Mouse (Mus musculus) hindbrain, embryonic 16.5 days (tissue): ENCODE measurements at regions not wholly inside any gene's neighbourhood (a gene's known extent, or its start where the extent isn't known, plus 50 kb on each side); places are given as distances from the start of the nearest gene placed in this dataset.

ENCODE experiments used
- ATAC-seq: fragments of 200-750 bp; cut with Nextera tagmentation; 2 replicates; pipeline ENCODE4 v1.8.0; 2017; ENCODE audit warnings: moderate TSS enrichment, moderate library complexity
- H3K27ac ChIP-seq: fragments of 300-500 bp; sonication (generic); 2 replicates; pipeline ENCODE4 v1.5.1; 2014; ENCODE audit warnings: low read depth, mild to moderate bottlenecking, control low read depth, low read length, moderate library complexity
- H3K27me3 ChIP-seq: fragments of 300-500 bp; sonication (generic); replicated peaks from 2 replicates; pipeline ENCODE4 v1.6.1; 2014; ENCODE audit warnings: low read length; ENCODE audit not compliant: control insufficient read depth, insufficient read depth
- H3K36me3 ChIP-seq: fragments of 300-500 bp; sonication (generic); 2 replicates; pipeline ENCODE4 v1.6.1; 2014; ENCODE audit warnings: mild to moderate bottlenecking, low read length, moderate library complexity, mixed read lengths; ENCODE audit not compliant: control insufficient read depth, insufficient read depth
- H3K4me1 ChIP-seq: fragments of 300-500 bp; sonication (generic); 2 replicates; pipeline ENCODE4 v1.6.1; 2014; ENCODE audit warnings: low read depth, low read length; ENCODE audit not compliant: control insufficient read depth, insufficient read depth
- H3K4me2 ChIP-seq: fragments of 300-500 bp; sonication (generic); 2 replicates; pipeline ENCODE4 v1.6.1; 2014; ENCODE audit warnings: mild to moderate bottlenecking, low read length, control low read depth, moderate library complexity
- H3K4me3 ChIP-seq: fragments of 300-500 bp; sonication (generic); 2 replicates; pipeline ENCODE4 v1.5.1; 2014; ENCODE audit warnings: mild to moderate bottlenecking, low read length, control low read depth, moderate library complexity
- H3K9ac ChIP-seq: fragments of 300-500 bp; sonication (generic); 2 replicates; pipeline ENCODE4 v1.6.1; 2014; ENCODE audit warnings: low read depth, mild to moderate bottlenecking, control low read depth, low read length, moderate library complexity
- H3K9me3 ChIP-seq: fragments of 300-500 bp; sonication (generic); 2 replicates; pipeline ENCODE4 v1.6.1; 2014; ENCODE audit warnings: mild to moderate bottlenecking, low read length, moderate library complexity; ENCODE audit not compliant: control insufficient read depth
- WGBS: fragments of 180-500 bp; shearing (Covaris S2); extraction: QIAGEN DNeasy Blood & Tissue Kit; methylation state at CpG from one replicate; pipeline ENCODE4 v1.1.7; 2014; 5-methylcytosine and 5-hydroxymethylcytosine counted together

DNA sequence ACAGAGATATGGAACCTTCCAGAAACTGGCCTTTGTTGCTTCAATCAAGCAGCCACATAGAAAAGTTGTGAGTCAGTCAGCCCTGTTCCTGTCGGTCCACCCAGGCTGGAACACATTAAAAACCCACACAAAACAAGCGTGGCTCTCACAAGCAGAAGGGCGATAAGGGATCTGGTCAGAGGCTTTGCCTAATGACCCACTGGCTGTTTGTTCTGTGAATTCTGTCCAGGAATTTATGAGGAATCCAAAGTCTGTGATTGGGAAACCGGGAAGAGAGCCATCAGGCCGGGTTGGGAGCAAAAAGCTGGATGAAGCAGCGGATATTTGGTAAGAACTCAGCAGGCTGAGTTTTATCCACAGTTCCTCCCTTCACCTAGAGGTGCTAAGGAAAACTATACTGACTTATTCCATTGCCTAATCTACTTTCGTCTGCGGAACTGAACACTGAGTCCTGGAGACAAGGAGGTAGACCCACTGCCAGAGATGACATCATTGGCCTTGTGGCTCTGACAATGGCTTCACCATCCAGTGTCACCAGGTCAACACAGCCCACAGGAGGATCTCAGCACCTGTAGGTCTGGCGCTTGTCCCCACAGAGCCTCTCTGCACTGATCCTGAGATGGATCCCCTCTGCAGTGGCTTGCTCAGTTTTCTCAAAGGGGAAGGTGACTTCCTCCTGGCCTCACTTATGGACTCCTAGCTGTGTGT, 228.5 kb downstream of the Fam43a start:
- Histone ChIP-seq H3K27me3 (no peaks in the 10 kb centered on the region), H3K4me1 (no peaks in the 10 kb centered on the region), H3K27ac (no peak overlapping the region), H3K9ac (no peak overlapping the region), H3K36me3 (no peaks in the 10 kb centered on the region), H3K9me3 (peaks cover 5% of the 10 kb centered on the region; the same call in 1 of the 2 replicates), H3K4me2 (no peak overlapping the region), H3K4me3 (no peak overlapping the region)
- 86% methylated on average over 9 of the region's 9 CpGs for WGBS
- no peak for ATAC-seq

DNA sequence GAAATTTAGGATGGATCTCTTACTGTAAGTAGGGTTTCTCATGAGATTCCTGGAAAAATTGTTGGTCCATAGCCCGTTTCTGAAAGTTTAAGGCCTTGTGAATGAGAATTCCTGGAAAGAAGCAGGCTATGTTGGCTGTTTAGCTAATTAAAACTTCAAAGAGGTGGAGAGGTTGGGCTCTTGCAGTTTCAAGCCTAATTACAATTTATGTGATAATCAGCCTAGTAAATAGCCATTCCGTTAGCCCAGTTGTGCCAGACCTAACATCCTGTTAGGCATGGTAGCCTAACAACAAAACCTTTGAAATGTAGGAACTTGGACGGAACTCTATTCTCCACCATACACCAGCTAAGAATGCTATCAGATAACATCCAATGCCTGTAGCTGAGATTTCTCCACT, 235.0 kb downstream of the Fam43a start:
- ATAC-seq = no peak
- Histone ChIP-seq H3K4me3 (no peak overlapping the region), H3K4me2 (no peak overlapping the region), H3K27me3 (no peaks in the 10 kb centered on the region), H3K9ac (no peak overlapping the region), H3K4me1 (no peaks in the 10 kb centered on the region), H3K36me3 (no peaks in the 10 kb centered on the region), H3K27ac (no peak overlapping the region), H3K9me3 (peaks cover 5% of the 10 kb centered on the region; the same call in 1 of the 2 replicates)
- WGBS = 63% methylated on average over 3 of the region's 3 CpGs

DNA sequence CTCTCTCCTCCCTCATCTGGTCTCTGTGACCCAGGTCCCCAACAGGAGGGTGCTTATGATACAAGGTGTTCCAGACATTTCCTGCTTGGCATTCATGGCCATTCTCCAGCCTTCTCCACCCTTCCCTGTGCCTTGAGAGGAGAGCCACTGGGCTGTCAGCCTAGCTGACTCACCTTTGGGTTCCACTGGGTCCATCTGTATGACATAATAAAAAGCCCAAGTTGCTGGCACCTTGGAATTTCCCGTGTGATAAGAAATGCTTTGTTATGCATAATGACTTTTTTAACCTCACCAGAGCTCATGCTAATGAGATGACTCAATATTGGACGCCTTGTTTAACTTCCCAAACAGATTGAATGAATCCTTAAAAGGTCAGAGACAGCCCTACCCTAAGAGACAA, 236.2 kb downstream of the Fam43a start:
- no peak for ATAC-seq
- WGBS = 44% methylated on average over 2 of the region's 2 CpGs
- H3K4me2 ChIP-seq = no peak overlapping the region
- H3K36me3 ChIP-seq = no peaks in the 10 kb centered on the region
- H3K9me3 ChIP-seq = peaks cover 5% of the 10 kb centered on the region
- H3K4me3 ChIP-seq = no peak overlapping the region
- no peaks in the 10 kb centered on the region for H3K27me3 ChIP-seq
- no peak overlapping the region for H3K27ac ChIP-seq
- H3K4me1 ChIP-seq = no peaks in the 10 kb centered on the region
- no peak overlapping the region for H3K9ac ChIP-seq

DNA sequence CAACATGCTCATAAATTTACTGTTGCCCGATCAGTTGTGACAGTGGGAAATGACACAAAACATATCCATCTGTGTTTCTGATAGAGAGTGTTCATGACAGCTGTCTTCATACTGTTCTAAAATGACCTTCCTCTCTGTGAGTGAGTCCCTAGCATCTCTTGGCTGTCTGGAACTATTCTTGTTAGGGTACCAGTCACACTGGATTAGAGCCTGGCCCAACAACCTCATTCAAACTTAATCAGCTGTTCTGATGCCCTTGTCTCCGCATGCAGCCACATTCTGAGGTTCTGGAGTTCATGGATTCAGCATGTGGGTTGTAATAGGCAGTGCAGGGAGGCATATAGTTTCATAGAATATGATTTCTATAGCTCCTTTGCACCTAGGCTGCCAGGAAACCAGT, 238.4 kb downstream of the Xxylt1 start:
- no peak overlapping the region for H3K4me2 ChIP-seq
- no peaks in the 10 kb centered on the region for H3K36me3 ChIP-seq
- H3K9ac ChIP-seq = no peak overlapping the region
- no peaks in the 10 kb centered on the region for H3K27me3 ChIP-seq
- WGBS = 79% methylated on average over 2 of the region's 2 CpGs
- H3K4me1 ChIP-seq = no peaks in the 10 kb centered on the region
- H3K27ac ChIP-seq = no peak overlapping the region
- H3K9me3 ChIP-seq = no peaks in the 10 kb centered on the region; the same call in 1 of the 2 replicates
- no peak for ATAC-seq
- H3K4me3 ChIP-seq = no peak overlapping the region

DNA sequence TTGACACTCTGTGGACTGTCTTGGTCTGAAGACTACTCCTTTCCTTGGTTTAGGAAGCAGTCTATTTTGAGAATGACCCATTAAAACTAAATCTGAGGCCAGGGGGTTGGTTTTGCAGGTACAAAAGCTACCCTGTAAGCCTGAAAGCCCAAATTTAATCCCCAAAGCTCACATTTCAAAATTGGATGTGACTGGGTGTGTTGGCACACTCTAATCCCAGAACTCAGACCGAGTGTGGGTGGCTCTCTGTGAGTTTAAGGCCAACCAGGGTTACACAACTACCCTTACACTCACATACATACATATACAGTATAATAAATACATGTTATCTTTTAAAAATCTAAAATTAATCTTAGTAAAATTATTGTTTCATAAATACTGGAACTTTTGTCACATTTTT, 228.6 kb downstream of the Xxylt1 start:
- no peak overlapping the region for H3K4me2 ChIP-seq
- no peak overlapping the region for H3K4me3 ChIP-seq
- H3K4me1 ChIP-seq = no peaks in the 10 kb centered on the region
- H3K9me3 ChIP-seq = no peaks in the 10 kb centered on the region
- no peaks in the 10 kb centered on the region for H3K27me3 ChIP-seq
- ATAC-seq = no peak
- 74% methylated on average over 1 of the region's 1 CpGs for WGBS
- H3K27ac ChIP-seq = no peak overlapping the region
- no peaks in the 10 kb centered on the region for H3K36me3 ChIP-seq
- H3K9ac ChIP-seq = no peak overlapping the region

DNA sequence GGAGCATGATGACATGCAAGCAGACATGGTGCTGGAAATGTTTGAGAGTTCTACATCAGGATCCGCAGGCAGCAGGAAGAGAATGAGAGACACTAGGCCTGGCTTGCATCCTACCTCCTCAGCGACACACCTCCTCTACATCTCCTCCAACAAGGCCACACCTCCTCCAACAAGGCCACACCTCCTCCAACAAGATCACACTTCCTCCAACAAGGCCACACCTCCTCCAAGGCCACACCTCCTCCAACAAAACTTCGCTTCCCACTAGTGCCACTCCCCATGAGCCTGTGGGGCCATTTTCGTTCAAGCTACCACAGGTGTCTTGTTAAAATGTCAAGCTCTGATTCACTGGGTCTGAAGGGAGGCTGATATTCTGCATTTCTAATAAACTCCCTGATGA, 226.5 kb downstream of the Xxylt1 start:
- Histone ChIP-seq H3K36me3 (no peaks in the 10 kb centered on the region), H3K9ac (no peak overlapping the region), H3K27ac (no peak overlapping the region), H3K9me3 (no peaks in the 10 kb centered on the region), H3K27me3 (no peaks in the 10 kb centered on the region), H3K4me3 (no peak overlapping the region), H3K4me1 (no peaks in the 10 kb centered on the region), H3K4me2 (no peak overlapping the region)
- no peak for ATAC-seq
- 87% methylated on average over 4 of the region's 4 CpGs for WGBS

DNA sequence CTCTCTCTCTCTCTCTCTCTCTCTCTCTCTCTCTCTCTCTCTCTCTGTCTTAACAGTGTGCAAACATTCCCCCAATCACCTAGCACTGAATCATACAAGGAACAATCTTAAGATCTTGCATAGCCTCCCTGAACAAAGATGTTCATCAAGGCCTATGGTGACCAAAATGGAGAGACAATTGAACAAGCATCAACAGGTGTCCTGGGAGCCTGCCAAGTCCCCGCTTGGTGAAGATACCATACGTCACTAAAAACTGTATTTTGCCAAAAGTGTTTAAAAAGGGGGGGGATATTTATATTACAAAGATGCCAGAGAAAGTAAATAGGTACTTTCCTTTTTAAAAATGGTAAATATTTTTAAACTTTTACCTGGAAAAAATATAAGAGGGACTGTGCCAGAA, 223.6 kb downstream of the Xxylt1 start:
- no peaks in the 10 kb centered on the region for H3K4me1 ChIP-seq
- H3K4me2 ChIP-seq = no peak overlapping the region
- H3K4me3 ChIP-seq = no peak overlapping the region
- H3K27me3 ChIP-seq = no peaks in the 10 kb centered on the region
- H3K9ac ChIP-seq = no peak overlapping the region
- WGBS = 53% methylated on average over 2 of the region's 2 CpGs
- H3K27ac ChIP-seq = no peak overlapping the region
- H3K9me3 ChIP-seq = no peaks in the 10 kb centered on the region; the same call in 1 of the 2 replicates
- no peak for ATAC-seq
- H3K36me3 ChIP-seq = no peaks in the 10 kb centered on the region

DNA sequence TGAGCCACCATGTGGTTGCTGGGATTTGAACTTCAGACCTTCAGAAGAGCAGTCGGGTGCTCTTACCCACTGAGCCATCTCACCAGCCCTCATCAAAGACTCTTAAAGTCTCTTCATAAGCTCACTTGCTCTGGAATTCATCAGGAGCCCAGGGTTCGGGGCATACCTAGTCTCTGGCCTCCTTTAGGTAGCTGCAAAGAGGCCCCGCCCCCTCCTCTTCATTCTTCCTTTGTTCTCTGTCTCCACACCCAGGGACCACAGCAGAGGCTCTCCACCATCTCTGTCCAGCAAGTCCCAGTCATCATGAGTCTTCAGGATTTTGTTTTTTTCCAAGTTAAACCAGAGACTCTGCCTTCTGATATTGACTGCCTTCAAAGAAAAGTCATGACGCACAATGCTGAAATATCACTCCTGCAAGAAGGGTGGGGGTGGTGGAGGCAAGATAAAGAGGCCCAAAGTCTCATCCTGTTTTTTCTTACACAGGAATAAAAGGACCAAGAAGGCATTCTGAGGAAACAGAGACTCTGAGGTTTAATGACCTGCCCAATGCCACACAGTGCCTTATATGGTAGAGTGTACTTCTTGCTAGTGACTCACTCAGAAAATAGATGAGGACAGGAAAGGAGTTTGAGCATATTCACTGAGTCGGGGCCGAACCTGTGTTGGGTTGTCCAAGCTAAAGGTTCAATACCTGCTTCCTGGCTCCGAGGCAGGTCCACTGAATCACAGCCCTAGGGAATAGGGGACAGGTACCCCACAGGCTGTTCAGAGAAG, 211.9 kb downstream of the Xxylt1 start:
- H3K27me3 ChIP-seq = no peaks in the 10 kb centered on the region
- H3K9me3 ChIP-seq = peaks cover 2% of the 10 kb centered on the region; the same call in 1 of the 2 replicates
- 93% methylated on average over 7 of the region's 7 CpGs for WGBS
- H3K36me3 ChIP-seq = no peaks in the 10 kb centered on the region
- no peak overlapping the region for H3K4me3 ChIP-seq
- H3K4me1 ChIP-seq = peaks cover 9% of the 10 kb centered on the region
- ATAC-seq = no peak
- H3K9ac ChIP-seq = no peak overlapping the region
- no peak overlapping the region for H3K4me2 ChIP-seq
- H3K27ac ChIP-seq = no peak overlapping the region

DNA sequence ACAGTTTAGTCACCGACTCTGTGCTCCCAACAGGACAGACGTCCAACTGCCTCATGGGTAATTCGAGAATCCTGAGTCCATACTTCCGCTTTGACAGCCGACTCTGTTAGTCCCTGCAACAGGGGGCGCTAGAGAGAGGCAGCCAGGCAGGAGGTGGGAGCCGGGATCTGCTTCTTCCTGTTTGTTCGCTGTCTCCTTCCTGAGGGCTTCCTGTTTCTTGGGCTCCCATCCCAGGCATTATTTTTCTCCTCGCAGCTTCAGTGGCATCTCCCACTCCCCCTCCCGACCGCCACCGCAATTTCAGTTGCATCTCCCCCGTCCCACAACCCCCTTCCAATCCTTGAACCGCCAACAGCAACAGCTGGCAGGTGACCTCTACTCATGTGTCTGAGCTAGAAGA, 211.1 kb downstream of the Xxylt1 start:
- Histone ChIP-seq H3K27ac (no peak overlapping the region), H3K36me3 (no peaks in the 10 kb centered on the region), H3K4me1 (peaks cover 9% of the 10 kb centered on the region), H3K9ac (no peak overlapping the region), H3K9me3 (peaks cover 2% of the 10 kb centered on the region; the same call in 1 of the 2 replicates), H3K4me2 (no peak overlapping the region), H3K4me3 (no peak overlapping the region), H3K27me3 (no peaks in the 10 kb centered on the region)
- ATAC-seq = no peak
- 77% methylated on average over 14 of the region's 14 CpGs for WGBS
